Mouse (Mus musculus) spleen, postnatal 36 days (tissue): ENCODE measurements around the gene Leng9.
A peak's percentile ranks its signal among the peaks of the same experiment; 100 is the strongest.

ENCODE experiments used
- DNase-seq, 2 experiments: peaks; one replicate each; pipeline ENCODE4 v3.0.0; 2022; ENCODE audit warnings: low spot score in 2 of 2, mixed read lengths in 1 of 2

Leng9 gene

DNA sequence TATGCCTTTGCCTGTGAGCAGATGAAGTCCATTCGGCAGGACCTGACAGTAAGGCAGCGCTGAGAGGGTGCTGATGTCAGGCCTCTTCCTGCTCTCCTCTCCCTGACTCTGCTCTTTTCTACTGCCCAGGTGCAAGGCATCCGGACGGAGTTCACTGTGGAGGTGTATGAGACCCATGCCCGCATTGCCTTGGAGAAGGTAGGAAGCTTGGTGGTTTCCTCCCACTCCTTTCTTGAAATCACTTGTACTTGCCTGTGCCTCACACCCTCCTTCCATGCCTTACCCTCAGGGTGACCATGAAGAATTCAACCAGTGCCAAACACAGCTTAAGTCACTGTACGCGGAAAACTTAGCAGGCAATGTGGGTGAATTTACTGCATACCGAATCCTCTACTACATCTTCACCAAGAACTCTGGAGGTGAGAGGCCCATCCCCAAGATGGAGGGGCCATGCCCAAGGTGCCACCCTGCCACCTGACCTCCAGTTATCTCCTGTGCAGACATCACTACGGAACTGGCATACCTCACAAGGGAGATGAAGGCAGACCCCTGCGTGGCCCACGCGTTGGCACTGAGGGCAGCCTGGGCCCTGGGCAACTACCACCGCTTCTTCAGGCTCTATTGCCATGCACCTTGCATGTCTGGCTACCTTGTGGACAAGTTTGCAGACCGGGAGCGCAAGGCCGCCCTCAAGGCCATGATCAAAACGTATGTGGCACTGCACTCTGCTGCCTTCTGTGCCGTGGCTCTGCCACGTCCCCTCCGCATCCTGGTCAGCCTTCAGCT is 5.2 kb downstream of the Leng9 start:
- DNase-seq, result no peak

DNA sequence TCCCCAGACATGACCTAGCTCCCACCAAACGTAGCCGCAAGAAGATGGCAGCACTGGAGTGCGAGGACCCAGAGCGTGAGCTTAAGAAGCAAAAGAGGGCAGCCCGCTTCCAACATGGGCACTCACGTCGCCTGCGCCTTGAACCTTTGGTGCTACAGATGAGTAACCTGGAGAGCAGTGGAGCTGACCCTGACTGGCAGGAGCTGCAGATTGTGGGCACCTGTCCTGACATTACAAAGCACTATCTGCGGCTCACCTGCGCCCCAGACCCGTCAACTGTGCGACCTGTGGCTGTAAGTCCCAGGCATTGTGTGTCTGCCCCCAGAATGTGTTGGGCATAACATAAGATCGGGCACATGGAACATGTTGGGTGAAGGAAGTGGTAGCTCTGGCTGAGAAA is 6.1 kb downstream of the Leng9 start:
- DNase-seq, result no peak

DNA sequence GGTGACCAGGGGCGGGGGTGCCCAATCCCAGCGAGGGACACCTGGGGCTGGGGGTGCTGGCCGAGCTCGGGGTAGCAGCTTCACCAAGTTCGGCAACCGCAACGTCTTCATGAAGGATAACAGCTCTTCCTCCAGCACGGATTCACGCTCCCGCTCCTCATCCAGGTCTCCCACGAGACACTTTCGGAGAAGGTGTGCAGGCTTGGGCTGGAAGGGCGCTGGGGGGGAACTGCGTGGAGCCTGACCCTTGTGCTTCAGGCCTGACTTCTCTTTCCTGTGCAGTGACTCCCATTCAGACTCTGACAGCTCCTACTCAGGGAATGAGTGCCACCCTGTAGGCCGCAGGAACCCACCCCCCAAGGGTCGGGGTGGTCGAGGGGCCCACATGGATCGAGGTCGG is 6.7 kb downstream of the Leng9 start:
- no peak for DNase-seq

DNA sequence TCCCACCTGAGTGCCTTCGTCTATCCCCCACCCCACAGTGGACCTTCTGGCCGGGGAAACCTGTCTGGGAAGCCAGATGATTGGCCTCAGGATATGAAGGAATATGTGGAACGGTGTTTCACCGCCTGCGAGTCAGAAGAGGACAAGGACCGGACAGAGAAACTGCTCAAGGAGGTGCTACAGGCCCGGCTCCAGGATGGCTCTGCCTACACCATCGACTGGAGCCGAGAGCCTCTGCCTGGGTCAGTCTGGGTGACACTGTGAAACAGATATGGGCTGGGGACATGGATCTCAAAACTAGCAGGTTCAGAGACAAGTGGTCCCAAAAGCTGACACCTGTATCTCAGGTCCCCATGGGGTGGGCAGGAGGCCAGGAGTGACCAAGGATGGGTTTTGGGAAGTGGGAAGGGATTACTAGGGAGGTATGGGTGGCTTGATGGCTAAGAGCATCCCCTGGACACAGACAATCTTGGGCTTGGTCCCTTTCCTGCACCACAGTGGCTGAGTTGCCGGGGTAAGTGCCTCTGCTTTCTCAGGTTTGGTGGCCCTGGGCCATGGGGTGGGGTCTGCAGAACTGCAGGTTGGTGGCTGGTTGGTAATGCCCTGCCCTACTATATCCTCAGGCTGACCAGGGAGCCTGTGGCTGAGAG is 7.3 kb downstream of the Leng9 start:
- DNase-seq, result no peak

DNA sequence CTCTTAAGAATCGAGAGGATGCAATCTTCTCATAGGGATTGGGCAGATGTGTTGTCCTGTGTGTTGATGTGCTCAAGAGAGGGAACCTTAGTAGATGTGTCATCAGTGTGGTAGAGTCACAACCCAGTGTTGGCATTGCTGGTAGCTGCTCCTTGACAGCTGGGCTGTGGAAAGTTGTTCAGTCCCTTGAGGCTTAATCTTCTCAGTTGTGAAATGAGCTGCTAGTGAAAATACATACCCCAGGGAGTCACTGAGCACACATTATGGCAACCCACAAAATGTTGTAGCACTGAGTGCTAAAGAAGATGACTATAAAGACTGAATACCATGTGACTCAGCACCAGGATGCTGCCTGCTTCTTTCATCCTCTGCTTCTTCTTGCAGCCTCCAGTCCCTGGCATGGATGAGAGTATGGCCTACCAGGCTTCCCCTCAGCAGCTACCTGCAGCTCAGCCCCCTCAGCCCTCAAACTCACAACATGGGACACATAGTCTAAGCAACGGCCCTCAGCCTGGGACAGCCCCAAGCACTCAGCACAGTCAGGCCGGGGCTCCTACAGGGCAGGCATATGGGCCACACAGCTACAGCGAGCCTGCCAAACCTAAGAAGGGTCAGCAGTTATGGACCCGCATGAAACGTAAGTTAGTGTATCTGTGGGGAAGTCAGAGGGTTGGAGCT is 8.4 kb downstream of the Leng9 start:
- DNase-seq, result no peak

DNA sequence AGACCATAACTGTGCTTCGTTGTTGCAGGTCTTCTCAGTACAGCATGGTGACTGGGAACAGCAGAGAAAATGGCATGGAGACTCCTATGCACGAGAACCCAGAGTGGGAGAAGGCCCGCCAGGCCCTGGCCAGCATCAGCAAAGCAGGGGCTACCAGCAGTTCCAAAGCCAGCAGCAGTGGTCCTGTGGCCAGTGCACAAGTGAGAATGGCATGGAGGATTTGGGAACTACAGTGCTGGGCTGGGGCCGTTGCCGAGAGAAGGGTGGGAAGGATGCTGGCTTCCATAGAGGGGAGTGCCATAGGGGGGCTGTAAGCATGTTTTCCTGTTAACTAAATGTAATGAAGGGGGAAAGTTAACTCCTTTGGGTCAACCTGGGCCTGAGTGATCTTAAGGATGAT is 10.8 kb downstream of the Leng9 start:
- DNase-seq, result no peak

DNA sequence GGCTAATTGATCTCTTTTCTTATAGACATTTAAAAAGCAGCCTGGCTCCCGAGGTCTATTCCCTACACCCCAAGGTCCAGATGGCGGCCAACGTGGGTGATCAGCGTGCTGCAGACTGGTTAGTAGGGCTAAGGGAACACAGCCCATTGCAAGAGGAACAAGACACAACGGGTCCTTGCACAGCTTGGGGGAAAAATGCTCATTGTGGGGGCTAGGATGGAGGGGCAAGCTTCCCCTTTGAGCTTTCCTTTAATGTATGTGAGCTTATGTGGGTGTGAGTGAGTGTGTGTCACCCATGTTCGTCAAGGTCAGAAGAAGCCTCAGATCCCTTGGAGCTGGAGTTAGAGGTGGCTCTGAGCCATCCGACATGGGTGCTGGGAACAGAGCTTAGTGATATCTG is 11.5 kb downstream of the Leng9 start:
- no peak for DNase-seq

DNA sequence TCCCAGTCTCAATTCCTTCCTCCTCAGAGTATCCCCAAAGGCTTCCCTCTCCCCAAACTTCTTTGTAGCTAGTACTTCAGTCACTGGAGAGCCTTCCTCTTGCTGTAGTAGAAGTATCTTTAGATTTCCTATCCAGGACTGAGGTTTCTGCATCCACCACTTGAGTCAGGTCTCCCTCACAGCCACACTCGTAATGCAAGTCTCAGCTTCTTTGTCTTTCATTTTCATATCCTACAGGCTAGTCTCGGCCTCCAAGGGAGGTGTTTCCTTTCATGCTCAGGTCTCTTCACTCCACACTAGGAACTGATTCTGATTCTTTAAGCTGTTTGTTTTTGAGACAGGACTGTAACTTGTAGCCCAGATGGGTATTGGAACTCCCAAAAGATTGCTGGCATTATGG is 12.0 kb downstream of the Leng9 start:
- no peak for DNase-seq

DNA sequence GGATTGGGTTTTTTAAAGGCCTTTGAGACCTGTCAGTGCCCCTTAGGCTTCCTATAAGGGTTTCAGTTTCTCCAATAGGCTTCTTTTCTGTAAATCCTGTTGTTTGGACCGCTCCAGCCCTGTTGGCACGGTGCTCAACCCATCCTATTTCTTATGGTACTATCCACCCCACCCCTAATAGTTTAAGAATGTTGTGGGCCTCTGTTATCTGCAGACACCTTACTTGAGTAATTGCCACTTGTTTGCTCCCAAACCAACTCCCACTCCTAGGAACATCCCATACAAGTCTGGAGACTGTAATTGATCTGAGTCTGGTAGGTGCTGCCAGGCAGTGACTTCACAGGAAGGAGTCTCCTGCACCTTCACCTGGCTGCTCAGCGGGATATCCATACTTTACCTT is 12.4 kb downstream of the Leng9 start:
- no peak for DNase-seq

DNA sequence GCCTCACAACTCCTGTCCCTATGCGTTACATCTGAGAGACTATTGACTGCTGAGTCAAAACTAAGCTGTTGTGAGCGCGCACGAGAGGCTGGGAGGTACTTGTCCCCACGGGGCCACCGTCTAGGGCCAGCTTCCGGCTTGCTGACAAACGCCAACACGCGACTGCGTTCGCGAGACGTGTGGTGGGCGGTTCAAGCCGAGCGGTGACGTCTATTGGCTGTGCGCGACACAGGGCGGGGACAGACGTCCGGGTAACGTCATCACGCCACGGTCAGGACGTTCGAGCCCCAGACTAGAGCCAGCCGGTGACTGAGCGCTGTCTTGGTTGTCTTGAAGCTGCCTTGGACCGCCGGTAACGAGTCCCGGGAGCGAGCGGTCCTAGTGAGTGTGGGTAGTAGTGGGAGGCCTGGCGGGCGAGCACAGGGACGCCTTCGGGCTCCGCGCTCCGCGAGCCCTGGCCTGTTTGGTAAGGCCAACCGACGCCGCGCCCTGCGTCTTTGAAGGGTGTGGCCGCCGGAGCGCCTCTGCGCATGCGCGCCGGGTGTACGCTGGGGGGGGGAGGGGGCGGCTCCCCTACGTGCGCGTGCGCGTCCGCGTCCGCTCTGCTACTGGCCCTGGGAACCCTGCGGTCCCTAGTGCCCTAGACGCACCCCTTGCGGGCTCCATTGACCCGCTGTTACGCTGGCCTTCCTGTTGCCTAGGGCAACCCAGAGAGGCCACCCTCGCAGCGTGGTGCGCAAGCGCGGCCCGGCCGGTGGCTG is 13.2 kb downstream of the Leng9 start, which contains the start of gene Leng8:
Gene Leng8 (plus strand): TSS at position 269 of the 761 bp plus-strand sequence.
- DNase-seq, result peak; percentile 98 to 99

DNA sequence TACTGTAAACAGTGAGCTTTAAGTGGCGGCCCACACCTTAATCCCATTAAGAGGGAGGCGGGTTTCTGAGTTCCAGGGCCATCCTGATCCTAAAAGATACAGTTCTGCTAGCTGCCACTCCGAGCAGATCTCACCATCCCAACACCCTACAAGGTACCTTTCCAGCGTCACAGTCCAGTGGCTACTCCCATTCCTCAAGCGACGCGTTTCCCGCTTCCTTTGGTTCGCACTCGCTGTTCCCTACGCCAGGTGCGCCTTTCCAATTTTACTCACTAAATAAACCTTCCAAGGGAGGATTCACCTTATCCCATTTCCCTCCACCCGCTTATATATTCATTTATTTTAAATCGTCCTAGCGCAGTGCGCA is 13.8 kb downstream of the Leng9 start:
- DNase-seq, result no peak

DNA sequence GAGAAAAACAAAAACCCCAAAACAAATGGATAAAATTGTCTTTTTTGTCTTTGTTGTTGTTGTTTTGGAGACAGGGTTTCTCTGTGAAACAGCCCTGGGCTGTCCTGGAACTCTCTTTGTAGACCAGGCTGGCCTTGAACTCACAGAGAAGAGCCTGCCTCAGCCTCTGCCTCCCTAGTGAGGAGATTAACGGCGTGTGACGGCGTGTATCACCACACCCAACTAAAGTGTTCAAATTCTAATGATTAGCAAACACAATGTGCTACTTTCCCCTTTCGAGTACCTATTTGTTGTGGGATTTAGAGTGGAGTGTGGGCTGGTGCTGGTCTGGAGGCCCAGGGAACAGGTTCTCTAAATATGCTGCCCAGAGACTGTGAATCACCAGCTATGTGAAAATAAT is 15.3 kb downstream of the Leng9 start:
- DNase-seq, result no peak

DNA sequence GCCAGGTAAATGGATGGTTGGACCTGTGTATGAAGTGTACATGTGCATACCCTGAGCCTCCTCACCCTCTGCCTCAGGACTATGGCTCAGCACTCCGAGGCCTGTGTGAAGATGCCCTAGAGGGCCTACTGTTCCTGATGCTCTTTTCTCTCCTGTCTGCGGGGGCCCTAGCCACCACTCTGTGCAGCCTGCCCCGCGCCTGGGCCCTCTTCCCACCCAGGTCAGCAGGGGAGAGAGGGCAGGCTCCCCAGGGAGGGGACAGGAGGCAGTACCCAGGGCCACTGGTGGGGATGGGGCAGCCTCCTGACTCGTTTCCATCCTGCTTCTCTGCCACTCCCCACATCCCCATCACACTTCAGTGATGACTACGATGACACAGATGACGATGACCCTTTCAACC is 17.2 kb downstream of the Leng9 start:
- DNase-seq, result no peak

DNA sequence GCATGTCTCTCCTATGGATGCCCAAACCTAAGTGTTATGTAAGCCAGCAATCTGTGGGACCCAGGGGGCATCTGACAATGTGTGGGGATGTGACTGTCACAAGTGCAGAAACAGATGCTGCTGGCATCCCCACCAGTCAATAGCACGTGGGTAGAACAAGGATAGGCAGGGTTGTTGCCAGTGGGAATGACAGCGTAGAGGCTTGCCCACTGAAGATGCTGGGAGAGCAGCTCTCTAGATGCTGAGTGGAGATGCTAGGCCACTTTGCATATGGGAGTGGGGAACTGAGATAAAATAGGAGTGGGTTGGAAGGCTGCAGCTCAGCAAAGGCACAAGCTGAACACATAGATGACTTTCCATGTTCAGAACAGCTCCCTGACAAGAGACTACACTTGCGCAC is 17.6 kb downstream of the Leng9 start:
- no peak for DNase-seq

DNA sequence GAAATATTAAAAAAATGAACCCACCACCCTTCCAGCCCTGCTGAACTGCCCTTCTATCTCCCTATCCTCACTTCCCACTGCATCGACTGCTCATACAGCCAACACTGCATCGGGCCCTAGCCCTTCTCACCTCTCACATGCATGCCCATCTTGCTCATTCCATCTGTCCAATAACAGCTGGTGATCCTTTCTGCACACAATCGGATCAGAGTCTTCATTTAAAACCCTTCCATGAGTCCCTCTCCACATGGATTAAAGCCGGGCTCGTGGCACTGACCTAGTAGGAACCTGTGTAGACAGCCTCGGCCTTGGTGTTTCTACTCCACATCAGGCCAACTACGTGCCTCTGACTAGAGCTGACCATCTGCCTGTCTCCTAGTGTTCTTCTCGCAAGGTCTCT is 18.2 kb downstream of the Leng9 start:
- no peak for DNase-seq

DNA sequence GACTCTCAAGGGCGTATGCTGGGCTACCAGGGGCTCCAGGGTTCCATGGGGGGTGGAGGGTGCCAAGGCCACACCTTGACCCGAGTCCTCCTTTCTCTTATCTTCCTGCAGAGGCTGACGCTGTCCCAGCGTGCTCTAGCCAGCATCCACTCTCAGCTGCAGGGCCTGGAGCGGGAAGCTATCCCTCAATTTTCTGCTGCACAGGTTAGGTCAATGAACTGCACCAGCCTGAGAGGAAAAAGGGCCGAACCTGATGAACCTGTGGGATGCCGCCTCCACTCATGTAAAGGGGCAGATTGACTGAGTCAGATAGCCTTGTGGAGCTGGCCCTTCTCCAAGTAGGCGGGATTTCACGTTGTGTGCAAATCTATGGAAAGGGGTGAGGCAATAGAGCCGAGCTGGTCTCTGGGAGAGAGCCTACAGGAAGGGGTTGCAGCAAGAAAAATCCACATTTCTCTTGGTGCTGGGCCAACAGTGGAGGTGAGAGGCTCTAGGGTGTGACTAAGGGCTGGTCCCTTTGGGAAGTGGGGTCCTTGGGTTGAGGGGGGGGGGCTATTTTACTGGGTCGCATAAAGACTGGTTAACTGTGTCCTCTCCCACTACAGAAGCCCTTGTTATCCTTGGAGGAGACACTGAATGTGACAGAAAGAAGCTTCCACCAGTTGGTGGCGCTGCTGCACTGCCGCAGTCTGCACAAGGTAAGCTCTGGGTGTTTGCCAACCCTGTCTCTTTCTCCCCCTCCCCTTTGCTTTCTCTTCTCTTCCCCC is 19.3 kb downstream of the Leng9 start:
- DNase-seq, result peak; percentile 61 to 76

DNA sequence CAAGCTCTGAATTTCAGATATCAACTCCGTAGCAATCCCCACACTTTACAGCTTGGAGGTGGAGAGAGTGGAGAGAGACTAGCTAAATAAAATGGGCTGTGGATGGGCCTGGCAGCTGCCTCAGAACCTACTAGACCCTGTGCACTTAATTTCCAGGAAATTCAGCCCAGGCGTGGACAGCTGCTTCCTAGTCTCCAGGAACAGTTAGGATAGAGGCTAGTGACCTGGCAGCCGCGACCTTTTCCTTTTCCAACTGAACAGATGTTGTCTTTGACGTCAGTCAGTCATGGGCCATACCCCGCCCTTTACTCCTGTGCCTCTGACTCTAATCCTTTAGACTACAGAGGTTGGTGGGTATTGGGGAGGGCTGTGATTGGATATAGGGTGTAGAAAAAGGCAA is 21.3 kb downstream of the Leng9 start:
- no peak for DNase-seq

DNA sequence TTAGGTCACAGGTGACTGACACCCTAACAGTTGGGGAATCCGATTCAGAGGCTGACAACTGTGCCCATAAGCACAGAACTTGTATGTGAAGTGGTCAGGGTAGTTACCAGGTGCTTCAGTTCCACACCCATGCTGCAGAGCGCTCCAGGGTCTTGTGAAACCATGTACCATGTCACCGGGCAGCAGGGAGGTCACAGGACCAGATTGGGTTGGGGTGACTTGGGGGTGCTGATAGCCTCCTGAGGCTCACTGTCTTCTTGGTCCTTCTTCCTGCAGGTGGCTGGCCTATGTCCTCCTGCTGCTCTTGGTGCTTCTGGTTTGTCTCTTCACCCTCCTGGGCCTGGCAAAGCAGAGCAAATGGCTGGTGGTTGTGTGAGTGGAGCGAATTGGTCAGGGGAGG is 22.3 kb downstream of the Leng9 start:
- no peak for DNase-seq

DNA sequence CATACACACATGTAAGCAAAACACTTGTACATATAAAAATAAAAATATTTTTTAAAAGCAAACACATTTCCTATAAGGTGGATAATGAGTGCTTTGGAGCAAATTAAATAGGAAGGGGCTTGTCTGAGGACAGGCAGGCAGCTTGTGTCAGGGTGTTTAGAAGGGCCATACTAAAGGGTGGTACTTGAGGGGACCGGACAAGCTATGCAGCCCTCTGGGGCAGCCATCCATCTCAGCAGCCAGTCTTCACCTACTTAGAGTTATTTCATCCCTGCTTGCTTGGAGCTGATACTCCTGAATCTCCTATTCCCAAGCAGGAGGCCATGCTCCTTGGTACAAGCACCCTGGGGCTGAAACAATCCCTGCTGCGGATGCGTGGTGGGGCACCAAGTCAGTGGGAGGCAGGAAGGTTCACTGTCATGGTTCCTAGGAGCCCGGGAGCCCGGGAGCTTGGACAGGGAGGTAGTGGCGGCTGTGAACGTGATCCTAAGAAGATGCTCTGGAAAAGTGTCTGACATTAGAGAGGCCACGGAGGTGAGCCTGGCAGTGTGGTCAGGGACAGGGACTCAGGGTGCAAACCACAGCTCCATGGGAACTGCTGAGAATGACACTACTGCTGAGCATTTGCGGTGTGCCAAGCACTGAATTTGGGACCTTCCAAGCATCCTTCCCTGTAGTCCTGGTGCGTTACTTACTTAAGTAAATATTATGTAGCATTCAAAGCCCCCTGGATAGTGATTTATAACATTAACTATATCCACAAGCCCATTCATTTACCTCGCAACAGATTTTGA is 23.0 kb downstream of the Leng9 start:
- no peak for DNase-seq

DNA sequence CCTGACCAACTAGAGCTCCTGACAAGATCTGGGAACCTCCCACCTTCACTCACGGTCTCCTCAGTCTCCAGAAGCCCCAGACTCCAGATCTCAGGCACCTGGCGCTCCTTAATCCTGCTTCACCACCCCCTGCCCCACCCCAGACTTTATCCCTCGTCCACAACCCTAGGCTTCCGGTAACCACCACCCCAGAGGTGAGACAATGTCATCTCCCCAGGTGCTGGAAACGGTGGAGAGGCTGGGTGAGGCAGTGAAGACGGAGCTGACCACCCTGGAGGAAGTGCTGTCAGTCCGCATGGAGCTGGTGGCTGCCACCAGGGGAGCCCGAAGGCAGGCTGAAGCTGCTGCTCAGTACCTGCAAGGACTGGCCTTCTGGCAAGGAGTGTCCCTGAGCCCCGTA is 24.9 kb downstream of the Leng9 start:
- DNase-seq, result no peak

DNA sequence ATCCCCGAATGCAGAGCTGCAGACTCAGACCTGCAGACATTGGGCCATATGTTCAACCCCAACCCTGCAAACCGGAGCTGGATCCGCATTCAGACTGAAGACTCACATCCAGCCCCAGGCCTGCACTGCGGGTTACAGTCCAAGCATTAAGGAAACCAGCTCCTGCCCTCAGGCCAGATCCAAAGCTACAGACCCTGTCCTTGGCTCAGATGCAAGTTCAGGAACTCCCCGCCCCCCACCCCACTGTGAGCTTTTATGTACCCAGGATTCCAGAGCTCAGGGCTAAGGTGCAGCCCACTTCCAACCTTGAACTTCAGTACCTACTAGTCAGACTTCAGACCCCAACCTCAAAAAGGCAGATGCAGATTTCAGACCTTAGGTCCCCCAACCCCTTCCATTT is 25.3 kb downstream of the Leng9 start:
- DNase-seq, result no peak
